Mouse (Mus musculus) gastrocnemius, postnatal 25 days (tissue): ENCODE data around the gene Mcmbp. TPM values are rescaled to one million over a fixed set of nuclear protein-coding genes. Genes with fewer than 3 reads are reported as not detected.
"Not testable (repeated sequence)": the region's sequence is repeated elsewhere in the genome, so short reads cannot be mapped to it uniquely, and the experiment has no call there.

Source experiments
- DNase-seq: peaks from one replicate; pipeline ENCODE4 v3.0.0; 2022
- total RNA-seq, 2 experiments: library from RNA; stranded (reverse); gene quantifications; 1 replicate in 1 of 2; 2 replicates in 1 of 2; pipeline ENCODE4 v1.2.3; 2021

Mcmbp gene
- total RNA-seq, 2 experiments from 2014 or later = 13.3 to 13.7 TPM

DNA sequence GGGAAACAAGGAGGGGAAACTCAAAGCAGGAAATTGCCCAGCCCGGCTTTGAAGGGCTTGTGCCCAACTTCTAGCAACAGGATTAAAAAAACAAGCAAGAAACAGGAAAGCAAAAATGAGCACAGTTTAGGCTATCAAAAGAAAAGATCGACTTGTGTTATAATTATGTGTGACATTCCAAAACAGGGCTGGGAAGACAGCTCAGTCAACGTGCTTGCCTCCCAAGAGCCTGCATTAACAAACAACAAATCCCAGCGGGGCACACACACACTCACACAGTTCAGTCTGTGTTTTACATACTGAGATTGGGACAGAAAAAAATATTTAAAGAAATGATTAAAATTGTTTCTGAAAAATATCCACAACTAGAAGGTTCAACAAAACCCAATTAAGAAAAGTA is 22.3 kb downstream of the Mcmbp start:
- DNase-seq = no peak

- peak; percentile 41 for DNase-seq
These were observed 34.6 kb downstream of the Mcmbp start for GRCm38 (mm10) chr7:128705735-128706134.

DNA sequence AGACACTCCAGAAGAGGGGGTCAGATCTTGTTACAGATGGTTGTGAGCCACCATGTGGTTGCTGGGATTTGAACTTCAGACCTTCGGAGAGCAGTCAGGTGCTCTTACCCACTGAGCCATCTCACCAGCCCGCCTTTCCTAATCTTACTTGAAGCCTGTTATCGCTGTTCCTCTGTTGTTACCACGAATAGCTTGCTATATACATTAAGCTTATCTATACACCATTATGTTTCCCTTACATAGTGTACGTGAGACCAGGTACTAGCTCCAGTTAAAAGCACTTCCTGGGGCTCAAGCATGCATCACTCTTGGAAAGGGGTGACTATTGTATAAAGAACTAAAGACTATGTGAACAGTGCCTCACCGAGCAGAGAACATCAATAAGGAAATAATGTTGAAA is 40.3 kb downstream of the Mcmbp start:
- not testable (repeated sequence) for DNase-seq

- DNase-seq = no peak
These were observed 45.4 kb downstream of the Mcmbp start for GRCm38 (mm10) chr7:128694848-128695247.

DNA sequence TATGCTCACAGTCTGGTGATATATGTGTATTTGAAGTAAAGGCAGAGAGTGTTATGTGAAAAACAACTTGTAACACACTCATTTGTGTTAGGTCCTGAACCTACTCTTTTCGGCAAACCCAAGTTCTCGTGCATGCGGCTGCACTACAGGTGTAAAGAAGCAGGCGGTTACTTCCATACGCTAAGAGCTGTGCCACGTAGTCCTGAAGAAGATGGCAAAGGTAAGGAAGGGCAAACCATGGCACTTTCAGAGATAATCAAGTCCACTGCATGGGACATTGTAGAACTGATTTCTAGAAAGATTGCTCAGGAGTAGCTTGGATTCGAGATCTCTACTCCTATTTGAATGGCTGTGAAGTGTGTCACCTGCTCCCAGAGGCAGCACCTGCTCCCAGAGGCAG is 48.1 kb downstream of the Mcmbp start:
- DNase-seq = no peak

DNA sequence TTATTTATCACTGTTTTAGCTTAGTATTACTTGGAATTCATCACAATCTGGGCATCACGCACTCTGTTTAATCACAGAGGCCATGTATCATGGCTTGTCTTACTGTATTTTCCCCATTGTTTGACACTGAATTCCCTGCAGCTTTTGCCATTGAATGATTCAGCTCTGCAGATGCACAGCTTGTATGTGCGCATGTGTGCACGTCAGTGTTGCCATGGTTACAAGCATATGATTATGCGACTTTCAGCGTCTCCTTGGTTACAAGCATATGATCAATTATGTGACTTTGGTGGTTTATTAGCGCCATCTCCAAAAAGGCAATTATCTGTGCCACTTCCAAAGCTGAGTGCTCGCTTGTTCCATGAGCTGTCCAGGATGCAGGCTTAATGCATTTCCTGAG is 49.5 kb downstream of the Mcmbp start:
- no peak for DNase-seq

GRCm38 (mm10) chr7:128690070-128690469 is 50.2 kb downstream of the Mcmbp start:
- peak; percentile 43 for DNase-seq

- no peak for DNase-seq
These were observed 50.9 kb downstream of the Mcmbp start for GRCm38 (mm10) chr7:128689347-128689746.

DNA sequence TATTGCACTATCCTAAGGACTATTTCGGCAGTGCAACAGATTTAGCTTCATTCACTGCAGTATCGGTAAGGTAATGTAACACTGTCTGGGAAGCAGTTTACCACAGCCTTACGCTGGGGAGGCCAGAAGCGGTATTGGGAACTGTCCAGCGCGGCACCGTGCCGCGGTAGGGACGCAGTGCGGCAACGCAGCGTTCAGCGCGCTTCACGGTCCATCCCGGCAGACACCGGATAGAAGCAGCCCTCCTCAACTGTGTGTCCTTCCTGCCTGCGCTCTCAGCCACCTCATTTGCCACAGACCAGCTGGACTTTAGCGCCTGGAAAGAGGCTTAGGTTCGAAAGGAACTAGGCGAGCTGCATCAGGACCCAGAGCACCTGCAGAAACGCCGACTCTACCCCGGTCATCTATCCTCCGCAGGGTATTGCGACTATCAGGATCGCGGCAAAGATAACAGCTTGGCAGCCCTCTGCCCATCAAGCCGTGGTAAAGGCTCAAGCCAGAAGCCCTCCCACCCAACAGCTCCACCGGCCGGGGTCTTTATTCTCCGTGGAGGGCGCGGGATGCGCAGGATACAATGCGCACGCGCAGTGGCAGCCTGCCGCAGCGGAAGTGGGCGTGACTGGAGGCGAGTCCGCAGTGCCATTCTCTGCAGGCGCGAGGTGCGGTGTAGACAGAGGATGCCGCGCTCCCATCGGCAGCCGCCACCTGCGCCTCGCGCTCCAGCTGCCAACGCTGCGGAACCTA is 52.3 kb downstream of the Mcmbp start:
- DNase-seq = peak; percentile 56

DNA sequence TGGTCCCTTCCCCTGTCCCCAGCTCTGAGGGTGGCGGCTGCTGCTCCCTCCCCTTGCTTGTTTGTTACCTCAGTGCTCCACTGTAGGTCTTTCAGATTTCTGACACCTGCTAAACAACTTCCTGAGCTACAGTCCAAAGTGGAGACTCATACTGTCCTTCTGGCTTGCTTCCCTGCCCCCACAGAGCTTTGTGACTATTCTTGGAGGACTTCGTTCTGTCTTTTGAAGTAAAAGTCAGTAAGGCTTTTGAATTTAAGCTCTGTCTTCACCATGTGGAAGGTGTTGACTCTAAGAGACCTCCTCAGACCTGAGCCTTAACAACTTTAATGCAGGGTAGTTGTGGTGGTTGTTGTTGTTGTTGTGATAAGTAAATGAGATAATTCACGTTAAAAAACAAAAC is 61.7 kb downstream of the Mcmbp start:
- DNase-seq = no peak

GRCm38 (mm10) chr7:128672408-128673010 is 67.8 kb downstream of the Mcmbp start:
- no peak for DNase-seq

DNA sequence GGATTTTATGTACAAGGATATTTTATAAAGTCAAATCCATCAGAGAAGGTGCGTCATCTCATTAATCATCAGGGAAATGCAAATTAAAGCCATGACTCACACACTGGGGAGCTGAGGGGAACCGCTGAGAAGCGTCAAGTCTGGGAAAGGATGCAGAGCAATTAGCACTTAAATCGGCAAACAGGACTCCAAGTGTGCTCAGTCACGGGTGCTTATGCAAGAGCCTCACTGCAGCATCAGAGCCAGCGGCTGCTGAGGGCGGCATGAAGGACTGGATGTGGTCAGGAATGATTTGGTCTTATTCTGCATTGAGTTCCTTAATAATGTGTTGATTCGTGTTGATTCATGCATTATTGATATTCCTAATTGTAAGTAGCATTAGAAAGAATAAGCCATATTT is 68.3 kb downstream of the Mcmbp start:
- no peak for DNase-seq

GRCm38 (mm10) chr7:128668831-128669230 is 71.5 kb downstream of the Mcmbp start:
- no peak for DNase-seq

- no peak for DNase-seq
These were observed 72.5 kb downstream of the Mcmbp start for GRCm38 (mm10) chr7:128667788-128668187.

DNA sequence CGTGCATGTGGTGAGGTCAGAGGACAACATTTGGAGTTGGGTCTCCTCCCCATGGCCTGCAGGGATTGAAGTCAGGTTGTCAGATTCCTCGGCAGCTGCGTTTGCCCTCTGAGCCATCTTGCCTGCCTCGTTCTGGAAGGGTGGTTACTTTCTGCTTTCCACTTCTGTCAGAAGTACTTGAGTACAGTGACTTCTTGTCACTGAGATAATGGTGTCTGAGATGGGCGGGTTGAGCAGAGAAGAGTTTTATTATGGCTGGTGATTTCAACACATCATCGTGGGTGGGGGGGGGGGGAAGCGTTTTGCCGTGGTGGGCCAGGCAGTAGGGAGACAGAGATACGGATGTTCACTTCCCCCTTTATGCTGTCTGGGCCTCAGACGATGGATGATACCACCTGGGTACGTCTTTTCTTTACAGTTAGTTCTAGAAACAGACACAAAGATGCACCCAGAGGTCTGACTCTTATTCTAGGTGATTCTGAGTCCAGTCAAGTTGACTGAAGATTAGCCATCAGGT is 75.4 kb downstream of the Mcmbp start:
- DNase-seq = no peak

DNA sequence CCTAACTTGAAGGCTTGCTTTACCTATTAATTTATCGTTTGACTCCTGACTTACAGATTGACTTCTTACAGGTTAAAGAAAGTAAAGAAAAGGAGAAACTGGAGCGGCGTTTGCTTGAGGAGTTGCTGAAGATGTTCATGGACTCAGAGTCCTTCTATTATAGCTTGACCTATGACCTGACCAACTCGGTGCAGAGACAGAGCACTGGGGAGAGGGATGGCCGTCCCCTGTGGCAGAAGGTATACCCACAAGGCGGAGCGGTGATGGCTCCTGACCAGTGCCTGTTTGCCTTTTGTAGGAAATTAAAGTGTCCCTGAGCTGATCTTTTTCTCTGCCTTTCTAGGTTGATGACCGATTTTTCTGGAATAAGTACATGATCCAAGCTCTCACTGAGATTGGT is 76.4 kb downstream of the Mcmbp start:
- DNase-seq = no peak

DNA sequence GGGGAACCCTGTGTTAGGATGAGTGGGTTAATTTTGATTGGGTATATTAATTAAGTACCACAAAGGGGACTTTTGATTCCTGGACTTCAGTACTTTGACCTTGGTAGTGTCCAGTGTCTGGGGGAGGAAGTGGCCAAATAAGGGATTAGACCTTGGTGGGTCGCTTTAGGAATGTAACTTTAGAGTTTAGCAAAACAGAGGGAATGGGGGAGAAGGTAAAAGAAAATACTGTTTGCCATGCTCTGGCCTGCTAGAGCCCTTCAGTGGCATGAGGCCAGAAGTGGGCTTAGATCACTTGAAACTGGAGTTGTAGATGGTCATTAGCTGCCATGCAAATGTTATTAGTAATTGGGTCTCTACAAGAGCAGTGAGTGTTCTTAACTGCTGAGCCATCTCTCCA is 83.3 kb downstream of the Mcmbp start:
- DNase-seq = no peak

Other genes starting within 250 kb of the Mcmbp start
- 100 to 1,000 TPM; 122 to 129 TPM for gene Bag3, start 216.9 kb downstream of the Mcmbp start, total RNA-seq
- gene Inpp5f, start 129.2 kb downstream of the Mcmbp start, total RNA-seq = 1 to 10 TPM; 2.3 to 4.1 TPM
- 10 to 100 TPM; 19.0 to 22.4 TPM for gene Sec23ip, start 4.4 kb upstream of the Mcmbp start, total RNA-seq